8 mouse cellular contexts compared by ENCODE assay signal in the genomic region with DNA sequence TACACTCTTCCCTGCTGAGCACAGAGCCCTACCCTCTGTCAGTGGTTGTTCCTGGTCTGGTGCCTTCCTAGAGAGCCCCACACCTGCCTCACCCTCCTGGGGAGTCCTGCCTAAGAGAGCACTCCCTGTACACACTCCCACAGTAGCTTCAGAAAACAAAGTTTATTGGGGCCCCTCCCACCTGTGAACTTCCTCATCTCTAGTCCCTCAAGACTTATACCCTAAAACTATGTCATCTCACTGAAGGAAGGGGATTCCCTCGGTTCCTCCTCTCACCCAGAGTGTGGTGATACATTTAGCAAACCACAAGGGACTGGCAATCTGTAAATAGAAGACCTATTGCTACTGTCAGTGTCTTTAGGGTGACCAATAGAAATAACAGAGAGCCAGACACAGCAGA. TPM values are rescaled to one million over a fixed set of nuclear protein-coding genes. Genes with fewer than 3 reads are reported as not detected.
DNase-seq lines count a peak whose midpoint lies in the region; ATAC-seq lines count a peak whose summit lies in the region.
"Had no signal": no experiment of that assay in that cellular context is flagged by ENCODE, and none has a peak within 500 bp of the region (broad histone marks: within the 10 kb centered on the region; RNA-seq: fewer than 3 reads in every experiment).

No protein-coding gene starts in this region.

- DNase-seq in A20 (ENCODE audit: low read depth, low spot score) = peak; percentile 88
- peak; percentile 63 for DNase-seq in CD4-positive, CD25-positive, alpha-beta regulatory T cell, adult 2 months (ENCODE audit: low read depth, low spot score)
- peak; percentile 74 to 83 for DNase-seq in natural killer cell, adult 2 months (ENCODE audit: low spot score in 2 of 2)
- no peak for DNase-seq in urinary bladder, postnatal 14 days (ENCODE audit: low spot score)
- DNase-seq in gastrocnemius, adult 18-20 months (ENCODE audit: low spot score) = no peak
- DNase-seq in adrenal gland, adult 2 months = no peak
- DNase-seq: gastrocnemius, adult 2 months had no signal

- ATAC-seq in inflammation-experienced regulatory T-cells, adult 6 months = peak; percentile 75

RNA-seq across cellular contexts. Expression of a gene that starts 33.6 kb away (rescaled TPM):
- polyA plus RNA-seq in inflammation-experienced regulatory T-cells, adult 6 months (2017; shearing (Covaris generic)) = 100 to 1,000 TPM; 111 to 138 (median 117) TPM
- 1 to 10 TPM; 1.1 to 2.4 TPM for total RNA-seq in gastrocnemius, adult 18-20 months (2021)
- total RNA-seq in adrenal gland, adult 2 months (2021) = 10 to 100 TPM; 23.2 to 27.3 TPM
- polyA plus RNA-seq in adrenal gland, adult 2 months (2012; rRNA removed) = 5.6 and 6.2 TPM in 2 replicates

Comparison
In these comparisons a context has a peak if more than half of its experiments do, and no peak if none do; other contexts are left out.
1. DNase-seq: peak in A20 (single experiment), CD4-positive, CD25-positive, alpha-beta regulatory T cell, adult 2 months (single experiment) and natural killer cell, adult 2 months (2 of 2); none in urinary bladder, postnatal 14 days (single experiment), gastrocnemius, adult 18-20 months (single experiment) and adrenal gland, adult 2 months (single experiment).
2. RNA of a gene that starts 33.6 kb away (total RNA-seq): 23.2 to 27.3 TPM in adrenal gland, adult 2 months; 1.1 to 2.4 TPM in gastrocnemius, adult 18-20 months; every median in the first group is over 4 times any median in the second.